Mouse (Mus musculus): ENCODE measurements around the gene Nupr1.

Nupr1 gene

DNA sequence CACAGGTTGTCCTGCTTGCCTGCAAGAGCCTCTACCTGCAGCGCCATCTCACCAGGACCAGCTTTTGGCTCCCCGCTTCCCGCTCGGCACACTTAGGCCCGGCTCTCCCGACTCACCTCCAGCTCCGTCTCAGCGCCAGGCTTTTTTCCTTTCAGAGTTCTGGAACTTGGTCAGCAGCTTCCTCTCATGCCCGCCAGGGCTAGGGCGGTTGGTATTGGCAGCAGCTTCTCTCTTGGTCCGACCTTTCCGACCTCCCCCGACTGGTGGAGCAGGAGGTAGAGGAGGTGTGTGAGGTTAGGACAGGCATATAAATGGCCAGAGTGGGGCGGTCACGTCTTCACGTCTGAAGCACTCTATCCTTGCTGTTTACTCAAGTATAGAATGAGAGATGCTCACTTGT, 5.9 kb downstream of the Nupr1 start:
- ChIA-PET POLR2A (interaction anchor here (0.6 to 6.3 kb wide), 72 partner anchors 9 to 721 kb away, joined by 3 to 50 read pairs (median 5); partner anchors contain the start of genes Sgf29 (in 3 of the 4), Apobr (in 2 of the 4), Cln3 (in 1 of the 4) and Eif3c (in 1 of the 4)), CTCF (interaction anchor here (0.6 to 1.8 kb wide), 15 partner anchors 8 to 248 kb away, joined by 3 to 7 read pairs (median 3); partner anchors contain the start of gene Spns1 (in 1 of the 4))

DNA sequence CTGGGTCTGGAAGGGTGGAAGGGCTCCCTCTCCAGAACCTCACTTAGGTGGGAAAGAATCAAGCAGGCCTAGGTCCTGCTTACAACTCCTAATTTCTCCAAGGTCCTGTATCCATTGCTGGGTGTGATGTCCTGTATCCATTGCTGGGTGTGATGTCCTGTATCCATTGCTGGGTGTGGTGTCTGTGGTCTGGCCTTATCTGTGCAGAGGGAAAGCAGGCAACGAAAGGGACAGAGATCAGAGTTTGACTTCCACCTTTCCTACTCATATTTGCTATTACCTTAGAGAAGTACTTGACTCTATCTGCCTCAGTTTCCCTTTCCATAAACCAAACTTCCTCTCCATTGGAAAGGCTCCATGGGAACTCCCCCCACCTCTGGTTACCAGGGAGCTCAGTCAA, 7.3 kb downstream of the Nupr1 start:
- CTCF ChIA-PET, result no interaction called here
- POLR2A ChIA-PET, result interaction anchor here in 3 of 4 experiments (0.6 to 6.3 kb wide), 20 partner anchors 9 to 467 kb away, joined by 3 to 50 read pairs (median 10); partner anchors contain the start of gene Apobr (in 1 of the 3)

DNA sequence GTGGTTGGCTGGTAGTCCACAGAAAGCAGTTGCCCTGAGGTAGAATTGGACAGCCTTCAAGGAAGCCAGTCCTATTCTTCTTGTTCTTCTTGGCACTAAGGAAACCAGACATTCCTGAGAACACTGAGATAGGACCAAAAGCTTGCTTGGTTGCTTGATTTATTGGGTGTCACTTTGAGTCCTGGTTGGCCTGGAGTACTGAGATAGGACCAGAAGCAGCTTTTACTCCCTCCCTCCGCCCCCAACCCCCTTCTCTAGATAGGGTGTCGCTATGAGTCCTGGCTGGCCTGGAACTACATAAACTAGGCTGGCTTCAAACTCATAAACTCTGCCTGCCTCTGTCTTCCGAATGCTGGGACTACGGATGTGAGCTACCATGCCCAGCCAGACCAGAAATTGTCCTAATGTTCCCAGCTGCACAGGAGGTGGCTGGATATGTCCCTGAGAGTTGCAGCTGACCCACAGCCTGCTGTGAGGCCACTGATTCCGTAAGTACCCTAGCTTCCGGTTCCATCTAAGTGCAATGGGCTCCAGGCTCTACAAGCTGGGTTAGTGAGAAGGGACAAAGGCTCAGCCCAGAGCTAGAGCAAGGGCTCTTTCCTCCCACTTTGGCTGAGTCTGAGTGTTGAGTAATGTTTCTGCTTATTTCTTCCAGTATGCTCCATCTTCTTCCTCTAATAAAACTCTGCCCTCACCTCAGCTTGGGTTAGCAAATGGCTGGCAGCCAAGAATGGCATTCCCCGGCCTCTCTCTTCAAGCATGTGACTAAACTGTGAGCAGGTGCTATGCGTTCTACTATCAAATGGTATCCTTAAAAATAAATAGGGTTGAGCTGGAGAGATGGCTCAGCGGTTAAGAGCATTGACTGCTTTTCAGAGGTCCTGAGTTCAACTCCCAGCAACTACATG, 9.0 kb downstream of the Nupr1 start:
- POLR2A ChIA-PET, result interaction anchor here (0.6 to 6.3 kb wide), 29 partner anchors 12 to 1161 kb away, joined by 3 to 50 read pairs (median 4); partner anchors contain the start of genes Apobr (in 2 of the 4) and Eif3c (in 1 of the 4)

DNA sequence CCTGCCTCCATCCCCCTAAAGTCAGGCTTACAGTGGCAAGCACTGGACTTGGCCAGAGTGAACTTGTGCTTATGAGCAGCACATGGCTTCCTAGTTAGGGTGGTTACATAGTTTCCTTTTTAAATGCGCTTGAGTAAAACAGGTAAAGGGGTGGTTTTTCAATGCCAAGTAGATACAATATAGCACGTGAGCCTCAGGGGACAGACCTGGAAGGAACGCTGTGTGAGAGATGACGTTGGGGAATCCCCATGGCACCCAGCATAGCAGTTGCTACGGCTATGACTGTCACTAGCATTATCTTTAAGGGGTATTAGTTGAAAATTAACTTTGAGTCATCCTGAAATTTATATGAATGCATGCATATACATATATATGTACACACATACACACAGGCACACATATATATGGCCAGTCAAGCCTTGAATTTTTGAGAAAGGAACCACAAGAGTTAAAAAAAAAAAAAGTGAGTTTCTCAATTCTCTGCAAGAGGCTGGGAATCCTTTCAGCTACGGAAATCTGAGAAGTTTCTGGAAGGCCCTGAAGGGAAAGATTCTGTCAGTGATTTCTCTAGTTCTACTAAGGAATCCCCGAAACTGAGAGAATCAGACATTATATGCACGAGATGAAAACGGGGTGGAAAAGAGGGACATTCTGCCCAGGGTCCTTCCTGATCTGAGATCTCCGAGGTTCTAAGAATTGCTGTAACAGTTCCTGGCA, 10.9 kb downstream of the Nupr1 start:
- ChIA-PET CTCF (no interaction called here), POLR2A (interaction anchor here in 1 of 4 experiments (1.4 kb wide), 1 partner anchor 54 kb away, joined by 3 read pairs; no protein-coding TSS in a partner anchor)

More for the DNA sequence above, 9.0 kb downstream of the Nupr1 start:
- CTCF ChIA-PET, result interaction anchor here in 2 of 4 experiments (0.6 to 1.3 kb wide), 3 partner anchors 33 to 34 kb away, joined by 3 to 4 read pairs (median 4); no protein-coding TSS in a partner anchor

DNA sequence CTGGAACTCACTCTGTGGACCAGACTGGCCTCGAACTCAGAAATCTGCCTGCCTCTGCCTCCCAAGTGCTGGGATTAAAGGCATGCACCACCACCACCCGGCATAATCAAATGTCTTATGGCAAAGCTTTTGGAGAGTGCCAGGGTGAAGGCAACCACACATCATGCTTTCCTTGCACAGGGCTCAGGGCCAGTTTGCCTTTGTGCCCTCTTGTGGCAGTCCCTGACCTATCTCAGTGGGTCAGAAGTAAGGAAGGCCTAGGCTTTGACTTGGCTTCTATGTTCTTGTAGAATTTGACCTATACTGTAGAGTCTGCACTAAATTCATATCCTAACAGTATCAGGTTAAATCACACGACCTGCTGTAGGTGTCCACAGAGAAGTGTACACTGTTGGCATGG, 14.0 kb downstream of the Nupr1 start:
- POLR2A ChIA-PET, result interaction anchor here in 2 of 4 experiments (0.7 to 4.0 kb wide), 3 partner anchors 8 to 73 kb away, joined by 3 to 14 read pairs (median 10); no protein-coding TSS in a partner anchor
- CTCF ChIA-PET, result interaction anchor here in 3 of 4 experiments (0.6 to 4.3 kb wide), 5 partner anchors 9 to 33 kb away, joined by 3 to 12 read pairs (median 3); no protein-coding TSS in a partner anchor

DNA sequence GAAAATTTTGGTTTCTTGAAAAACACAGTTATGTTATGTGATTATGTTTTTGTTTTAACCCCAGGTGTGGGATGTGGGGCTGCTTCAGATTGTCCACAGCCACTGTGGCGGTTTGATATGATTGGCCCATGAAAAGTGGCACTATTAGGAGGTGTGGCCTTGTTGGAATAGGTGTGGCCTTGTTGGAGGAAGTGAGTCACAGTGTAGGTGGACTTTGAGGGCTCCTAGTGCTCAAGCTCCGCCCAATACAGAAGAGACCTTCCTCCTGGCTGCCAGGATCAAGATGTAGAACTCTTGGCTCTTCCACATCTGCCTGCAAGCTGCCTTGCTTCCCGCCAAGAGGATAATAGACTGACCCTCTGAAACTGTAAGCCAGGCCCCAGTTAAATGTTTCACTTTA, 17.9 kb downstream of the Nupr1 start:
- ChIA-PET CTCF (interaction anchor here in 1 of 4 experiments (0.7 to 1.4 kb wide), 2 partner anchors 13 to 25 kb away, joined by 3 to 5 read pairs; no protein-coding TSS in a partner anchor), POLR2A (interaction anchor here in 2 of 4 experiments (0.9 to 3.4 kb wide), 3 partner anchors 12 to 29 kb away, joined by 3 to 22 read pairs (median 3); partner anchors contain the start of gene Apobr (in 1 of the 2))

DNA sequence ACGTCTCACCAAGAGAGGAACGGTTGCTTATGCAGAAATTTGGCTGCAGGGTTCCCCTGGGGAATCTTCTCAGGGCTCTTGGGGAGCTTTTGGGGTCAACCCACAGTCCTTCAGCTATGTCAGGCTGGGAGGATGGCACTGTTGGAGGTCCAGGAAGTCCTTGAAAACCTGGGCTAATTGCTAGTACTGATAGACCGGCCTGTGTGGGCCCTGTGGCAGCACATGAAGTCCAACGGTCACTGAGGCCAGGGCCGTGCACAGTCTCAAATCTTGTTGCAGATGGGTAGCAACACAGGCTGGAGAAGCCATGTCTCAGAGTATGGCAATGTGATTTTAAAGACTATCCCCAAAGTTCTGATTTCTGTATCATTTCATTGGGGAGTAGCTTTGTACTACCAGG, 22.9 kb downstream of the Nupr1 start:
- ChIA-PET POLR2A (interaction anchor here in 3 of 4 experiments (0.6 to 4.0 kb wide), 6 partner anchors 17 to 185 kb away, joined by 3 to 25 read pairs (median 4); no protein-coding TSS in a partner anchor), CTCF (interaction anchor here in 2 of 4 experiments (0.5 to 2.0 kb wide), 2 partner anchors 20 to 147 kb away, joined by 5 to 7 read pairs; no protein-coding TSS in a partner anchor)

DNA sequence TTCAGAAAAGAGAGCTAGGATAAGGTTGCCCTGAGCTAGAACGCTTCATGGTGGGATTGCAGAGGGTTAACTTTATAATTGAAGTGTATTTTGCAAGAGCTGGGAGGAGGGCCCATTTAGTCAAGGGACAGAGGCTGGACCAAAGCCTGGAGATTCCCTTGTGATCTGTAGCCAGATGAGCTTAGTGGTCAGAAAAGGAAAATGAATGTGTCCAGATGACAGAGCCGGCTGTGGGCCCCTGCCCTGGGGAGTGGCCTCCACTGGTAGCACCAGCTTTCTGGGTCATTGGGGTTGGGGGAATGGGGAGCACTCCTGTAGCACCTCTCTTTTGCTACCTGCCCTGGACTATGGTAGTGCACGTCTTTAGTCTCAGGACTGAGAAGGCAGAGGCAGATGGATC, 23.6 kb downstream of the Nupr1 start:
- ChIA-PET CTCF (interaction anchor here in 3 of 4 experiments (0.6 to 2.0 kb wide), 4 partner anchors 19 to 769 kb away, joined by 3 to 7 read pairs (median 3); no protein-coding TSS in a partner anchor), POLR2A (interaction anchor here in 3 of 4 experiments (0.8 to 4.0 kb wide), 7 partner anchors 17 to 132 kb away, joined by 3 to 25 read pairs (median 4); no protein-coding TSS in a partner anchor)

DNA sequence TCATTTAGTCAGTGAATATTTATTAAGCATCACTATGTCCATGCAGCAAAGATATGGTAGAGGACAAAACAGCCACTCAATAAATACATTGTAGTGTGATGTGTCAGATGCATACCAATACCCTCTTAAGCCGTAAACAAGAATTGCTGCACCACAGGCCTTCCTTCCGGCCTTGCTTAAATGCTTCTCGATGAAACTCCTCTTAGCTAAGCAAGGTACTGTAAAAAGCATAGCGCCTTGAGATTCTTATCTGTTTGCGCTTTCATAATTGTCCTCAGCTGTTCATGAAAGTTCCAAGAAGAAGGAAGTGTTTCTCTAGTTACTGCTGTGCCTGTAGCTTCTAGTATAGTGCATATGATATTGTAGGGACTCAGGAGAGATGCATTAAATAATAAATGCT, 24.1 kb downstream of the Nupr1 start:
- CTCF ChIA-PET, result interaction anchor here in 2 of 4 experiments (0.6 to 2.0 kb wide), 3 partner anchors 19 to 30 kb away, joined by 3 to 7 read pairs (median 3); no protein-coding TSS in a partner anchor
- POLR2A ChIA-PET, result interaction anchor here in 3 of 4 experiments (0.8 to 4.0 kb wide), 7 partner anchors 18 to 132 kb away, joined by 3 to 25 read pairs (median 4); no protein-coding TSS in a partner anchor

DNA sequence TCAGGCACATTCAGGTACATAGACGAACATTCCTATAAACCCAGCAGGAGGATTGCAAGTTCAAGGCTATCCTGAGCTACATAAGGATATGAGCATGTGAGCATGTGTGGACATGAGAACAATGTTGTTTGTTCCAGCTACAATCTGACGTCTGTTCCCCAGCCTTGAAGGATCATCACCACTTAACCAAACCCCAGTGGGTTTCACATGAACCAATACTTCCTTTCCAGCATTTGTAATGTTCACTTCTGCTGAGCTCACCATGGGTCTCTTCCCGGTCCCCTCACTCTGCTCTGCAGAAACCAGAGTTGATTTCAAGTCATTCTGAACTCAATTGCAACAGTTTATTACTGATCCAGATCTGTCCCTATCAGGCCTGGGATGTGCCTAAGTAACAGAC, 28.0 kb downstream of the Nupr1 start:
- ChIA-PET POLR2A (interaction anchor here in 3 of 4 experiments (0.6 to 3.4 kb wide), 10 partner anchors 12 to 89 kb away, joined by 3 to 12 read pairs (median 4); partner anchors contain the start of genes Apobr (in 1 of the 3), Cln3 (in 1 of the 3) and Eif3c (in 1 of the 3)), CTCF (interaction anchor here in 2 of 4 experiments (0.7 to 2.6 kb wide), 4 partner anchors 13 to 62 kb away, joined by 3 to 6 read pairs (median 4); no protein-coding TSS in a partner anchor)

DNA sequence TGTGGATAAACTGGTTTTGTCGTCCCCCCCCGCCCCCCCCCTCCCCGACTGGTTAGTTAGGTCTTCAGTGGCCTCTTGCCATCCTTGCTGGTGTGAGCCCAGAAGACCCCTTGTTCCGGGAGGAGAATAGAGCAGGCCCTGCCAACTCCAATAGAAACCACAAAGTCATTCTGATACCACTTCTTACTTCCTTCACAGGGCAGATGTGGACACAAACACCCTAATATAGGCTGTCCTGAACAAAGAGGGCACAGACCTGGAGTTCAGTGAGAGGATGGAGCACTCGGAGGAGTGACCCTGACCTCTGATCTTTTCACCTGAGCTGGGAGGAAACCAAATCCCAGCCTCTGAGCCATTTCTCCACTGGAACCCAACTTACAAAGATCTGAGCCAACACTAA, 28.8 kb downstream of the Nupr1 start:
- ChIA-PET POLR2A (interaction anchor here in 3 of 4 experiments (0.7 to 3.4 kb wide), 11 partner anchors 13 to 311 kb away, joined by 3 to 12 read pairs (median 5); partner anchors contain the start of genes Apobr (in 1 of the 3), Cln3 (in 1 of the 3) and Eif3c (in 1 of the 3)), CTCF (interaction anchor here in 3 of 4 experiments (0.7 to 2.6 kb wide), 6 partner anchors 14 to 159 kb away, joined by 3 to 12 read pairs (median 4); no protein-coding TSS in a partner anchor)

DNA sequence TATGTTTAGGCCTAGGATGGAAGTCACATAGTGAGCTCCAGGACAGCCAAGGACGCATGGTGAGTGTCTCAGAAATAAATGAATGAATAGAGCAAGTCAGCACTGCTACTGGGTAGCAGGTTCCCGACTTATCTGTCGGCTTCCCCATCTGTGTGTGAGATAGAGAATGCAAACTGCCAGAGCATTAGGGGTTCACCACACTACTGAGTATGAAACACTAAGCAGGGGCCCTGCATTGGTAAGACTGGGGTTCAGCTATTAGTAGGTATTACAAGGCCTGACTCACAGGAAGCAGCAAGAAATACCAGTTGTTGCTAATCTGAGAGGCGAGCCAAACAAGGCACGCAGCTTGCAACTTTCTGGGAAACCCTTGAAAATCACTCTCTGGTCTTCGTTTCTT, 31.7 kb downstream of the Nupr1 start:
- CTCF ChIA-PET, result no interaction called here

DNA sequence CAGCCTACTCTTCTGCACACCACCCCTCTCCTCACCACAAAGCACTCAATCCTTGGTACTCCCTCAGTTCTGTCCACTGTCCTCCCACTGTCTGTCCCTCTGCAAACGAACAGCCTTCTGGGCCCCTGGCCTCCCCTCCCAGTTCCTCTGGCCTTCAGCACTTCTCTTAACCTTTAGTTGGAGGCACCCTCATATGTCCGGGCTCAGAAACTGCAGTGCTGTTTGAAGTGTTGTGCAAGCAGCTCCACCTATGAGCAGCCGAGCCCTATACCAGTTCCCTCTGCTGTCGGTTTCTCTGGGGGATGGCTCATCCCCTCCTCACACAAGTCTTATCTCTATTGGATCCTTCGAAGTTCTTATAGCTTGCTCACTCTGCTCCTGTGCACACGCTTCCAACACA, 34.2 kb downstream of the Nupr1 start:
- POLR2A ChIA-PET, result interaction anchor here in 2 of 4 experiments (0.8 to 3.8 kb wide), 3 partner anchors 9 to 13 kb away, joined by 3 to 9 read pairs (median 4); partner anchors contain the start of genes Apobr (in 1 of the 2) and Cln3 (in 1 of the 2)
- CTCF ChIA-PET, result interaction anchor here in 3 of 4 experiments (0.6 to 1.7 kb wide), 5 partner anchors 8 to 157 kb away, joined by 3 to 4 read pairs (median 4); no protein-coding TSS in a partner anchor

More for the DNA sequence above, 31.7 kb downstream of the Nupr1 start:
- POLR2A ChIA-PET, result interaction anchor here in 3 of 4 experiments (0.6 to 1.1 kb wide), 3 partner anchors 11 to 51 kb away, joined by 3 to 5 read pairs (median 4); no protein-coding TSS in a partner anchor

DNA sequence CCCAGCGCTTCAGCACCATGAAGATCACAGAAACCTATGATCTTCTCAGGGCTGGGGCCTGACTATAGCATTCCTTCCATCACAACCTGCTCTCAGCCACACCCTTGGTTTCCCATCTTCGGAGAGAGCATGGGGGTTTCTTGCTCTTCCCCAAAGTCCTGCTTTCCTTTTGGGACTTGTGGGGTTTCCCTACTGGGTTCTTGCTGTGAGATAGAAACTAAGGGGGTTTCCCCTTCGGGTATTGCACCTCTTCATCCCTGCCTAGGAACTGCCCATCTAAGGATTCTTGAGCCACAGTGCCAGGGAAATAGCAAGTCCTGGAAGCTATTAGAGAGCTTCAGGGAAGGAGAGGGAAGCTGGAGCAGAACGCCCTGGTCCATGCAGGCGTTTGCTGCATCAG, 34.8 kb downstream of the Nupr1 start:
- CTCF ChIA-PET, result interaction anchor here in 2 of 4 experiments (0.7 to 1.4 kb wide), 3 partner anchors 8 to 154 kb away, joined by 3 read pairs; no protein-coding TSS in a partner anchor
- POLR2A ChIA-PET, result interaction anchor here in 3 of 4 experiments (0.9 to 3.8 kb wide), 4 partner anchors 8 to 30 kb away, joined by 3 to 9 read pairs (median 4); partner anchors contain the start of genes Apobr (in 1 of the 3) and Cln3 (in 1 of the 3)

DNA sequence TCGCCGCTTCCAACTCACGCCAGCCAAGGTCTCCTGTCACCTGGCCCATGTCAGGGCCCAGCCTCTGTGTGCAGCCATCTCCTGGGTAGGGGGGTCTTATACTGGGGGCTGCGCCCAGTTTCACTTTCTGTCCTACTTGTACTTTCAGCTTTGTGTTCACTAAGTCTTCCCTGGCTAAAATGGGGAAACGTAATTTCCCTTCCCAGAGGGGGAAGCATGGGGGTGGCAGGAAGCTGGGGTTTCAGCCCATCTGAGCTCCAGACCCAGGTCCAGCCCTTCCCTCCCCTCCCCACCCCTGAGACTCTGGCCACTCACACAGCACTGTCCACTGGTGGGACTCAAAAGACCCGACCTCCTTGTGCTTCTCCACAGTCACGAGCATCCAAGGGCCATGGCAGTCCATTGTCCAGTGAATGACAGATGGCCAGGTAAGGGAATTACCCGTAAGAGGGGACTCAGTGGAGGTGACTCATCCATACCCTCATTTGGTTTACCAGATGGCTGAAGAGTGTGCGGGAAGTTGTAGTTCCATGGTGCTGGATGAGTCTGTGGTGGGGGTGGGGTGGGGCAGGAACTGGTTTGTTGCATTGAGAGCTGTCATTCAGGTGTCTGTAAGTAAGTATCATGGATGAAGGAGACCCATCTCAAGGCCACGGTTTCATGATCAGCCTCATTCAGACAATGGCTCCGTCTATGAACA, 35.6 kb downstream of the Nupr1 start, which contains the start of gene Il27:
TSS of gene Il27 (minus strand) at position 80 of the 700 bp plus-strand sequence.
- POLR2A ChIA-PET, result interaction anchor here in 2 of 4 experiments (0.9 to 3.8 kb wide), 4 partner anchors 10 to 31 kb away, joined by 3 to 9 read pairs (median 6); partner anchors contain the start of genes Apobr (in 1 of the 2) and Cln3 (in 1 of the 2)
- CTCF ChIA-PET, result no interaction called here

DNA sequence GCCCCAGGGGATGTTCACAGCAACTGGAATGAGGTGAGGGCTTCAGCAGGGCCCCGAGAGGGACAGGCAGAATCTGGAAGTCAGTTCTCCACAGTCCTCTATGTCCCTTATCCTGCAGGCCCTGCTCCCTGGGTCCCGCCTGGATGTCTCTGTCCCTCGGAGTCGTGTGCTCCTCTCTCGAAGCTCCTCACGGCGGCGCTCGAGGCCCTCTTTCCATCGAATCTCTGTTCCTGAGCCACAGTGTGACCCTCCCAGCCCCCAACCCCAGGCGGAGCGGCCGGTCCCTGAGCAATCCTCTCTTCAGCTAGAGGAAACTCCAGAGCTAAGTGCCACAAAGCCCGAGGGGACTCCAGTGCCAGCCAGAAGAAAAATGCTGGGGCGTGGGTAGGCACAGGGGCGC, 42.9 kb downstream of the Nupr1 start:
- CTCF ChIA-PET, result interaction anchor here (0.6 to 3.5 kb wide), 59 partner anchors 9 to 619 kb away, joined by 3 to 45 read pairs (median 4); partner anchors contain the start of genes Sgf29 (in 3 of the 4), Bola2 (in 2 of the 4), Eif3c (in 2 of the 4) and Sez6l2 (in 1 of the 4)
- POLR2A ChIA-PET, result interaction anchor here (0.6 to 3.6 kb wide), 55 partner anchors 8 to 973 kb away, joined by 3 to 20 read pairs (median 6); partner anchors contain the start of genes Sgf29 (in 2 of the 4), Sh2b1 (in 2 of the 4) and Eif3c (in 1 of the 4)
